Mouse (Mus musculus): Measurements from ENCODE around the gene Rfx3. TPM values are rescaled to one million over a fixed set of nuclear protein-coding genes. Genes with fewer than 3 reads are reported as not detected.

The Rfx3 gene
- total and polyA plus RNA-seq, 3 experiments, result 0.76 to 1.4 (median 1.2) TPM

- Histone ChIP-seq H3K79me2 (replicated peaks; ENCODE audit: control insufficient read depth, extremely low read depth, insufficient read depth, poor library complexity, severe bottlenecking) (no peaks in the 10 kb centered on the region), H3K4me2 (ENCODE audit: insufficient read depth, low read depth, poor library complexity, severe bottlenecking) (no peak overlapping the region), H3K4me3 (replicated peaks in 1 of 3; ENCODE audit: low read depth in 2 of 3, low read length in 2 of 3, poor library complexity in 1 of 3) (no peak overlapping the region), H3K27me3 (replicated peaks) (no peaks in the 10 kb centered on the region), H3K9me3 (replicated peaks; ENCODE audit: low read length) (no peaks in the 10 kb centered on the region), H3K4me1 (ENCODE audit: control insufficient read depth in 1 of 2, insufficient read depth in 2 of 2) (no peaks in the 10 kb centered on the region; a peak in 1 of 4 replicates), H3K9ac (ENCODE audit: insufficient read depth, low read depth) (no peak overlapping the region), H3K27ac (ENCODE audit: insufficient read depth, low read depth) (no peak overlapping the region), H3K36me3 (replicated peaks in 1 of 2; ENCODE audit: control insufficient read depth in 1 of 2, insufficient read depth in 1 of 2, low read length in 1 of 2) (no peaks in the 10 kb centered on the region)
- TF ChIP-seq ELF1 (IDR thresholded peaks at IDR 0.05; ENCODE audit: low read depth, low read length), result no peak
- TF ChIP-seq CHD1 (IDR thresholded peaks at IDR 0.05; ENCODE audit: low read depth, low read length), result no peak
- TF ChIP-seq MYC (IDR thresholded peaks at IDR 0.05; ENCODE audit: low read depth, low read length), result no peak
- no peak for TF ChIP-seq PAX5 (IDR thresholded peaks at IDR 0.05; ENCODE audit: low read length)
- TF ChIP-seq CHD2 (IDR thresholded peaks at IDR 0.05; ENCODE audit: low read length), result no peak
- no peak for TF ChIP-seq MEF2A (IDR thresholded peaks at IDR 0.05; ENCODE audit: borderline replicate concordance, low read depth, low read length)
- TF ChIP-seq TCF12 (IDR thresholded peaks at IDR 0.05; ENCODE audit: low read depth, low read length), result no peak
- TF ChIP-seq ETS1 (conservative IDR thresholded peaks at IDR 0.05; ENCODE audit: low read depth, low read length), result no peak
- TF ChIP-seq POLR2A (IDR thresholded peaks at IDR 0.05; ENCODE audit: low read depth, low read length), result no peak
- in situ Hi-C loops (cut with MboI; ENCODE audit: low pct_ligation_motif_present, low pct_unique_long_range_greater_than_20kb, low sequenced_read_pairs) (no loop called here), dilution Hi-C loops (cut with MboI; ENCODE audit: extremely low pct_ligation_motif_present, extremely low pct_unique_long_range_greater_than_20kb, low sequenced_read_pairs) (no loop called here)
- DNase-seq (ENCODE audit: extremely low read depth), result no peak
Observed at GRCm38 (mm10) chr19:27992800-27993199, 18.2 kb downstream of the Rfx3 start.

DNA sequence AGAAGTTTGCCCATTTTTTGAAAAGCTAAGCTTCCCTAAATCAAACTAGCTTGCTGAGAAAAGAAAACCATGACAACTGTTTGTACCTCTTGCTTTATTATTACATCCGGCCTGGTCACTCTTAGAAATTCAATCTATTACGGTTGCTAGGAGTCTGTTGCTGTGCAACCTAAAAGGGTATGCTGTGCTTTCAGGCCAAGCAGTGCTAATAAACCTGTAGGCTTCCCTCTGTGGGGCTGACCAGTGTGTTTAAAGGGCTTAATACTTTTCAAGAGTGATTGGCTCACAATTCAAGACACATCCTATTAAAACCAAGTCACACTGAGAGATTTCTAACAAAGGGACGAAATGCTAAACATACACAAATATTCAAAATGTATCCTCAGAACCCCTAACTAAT is 22.2 kb downstream of the Rfx3 start:
- Histone ChIP-seq H3K4me2 (ENCODE audit: insufficient read depth, low read depth, poor library complexity, severe bottlenecking) (no peak overlapping the region), H3K9ac (ENCODE audit: insufficient read depth, low read depth) (no peak overlapping the region), H3K9me3 (replicated peaks; ENCODE audit: low read length) (no peaks in the 10 kb centered on the region), H3K27me3 (replicated peaks) (no peaks in the 10 kb centered on the region), H3K27ac (ENCODE audit: insufficient read depth, low read depth) (no peak overlapping the region), H3K36me3 (replicated peaks in 1 of 2; ENCODE audit: control insufficient read depth in 1 of 2, insufficient read depth in 1 of 2, low read length in 1 of 2) (no peaks in the 10 kb centered on the region), H3K79me2 (replicated peaks; ENCODE audit: control insufficient read depth, extremely low read depth, insufficient read depth, poor library complexity, severe bottlenecking) (no peaks in the 10 kb centered on the region), H3K4me1 (ENCODE audit: control insufficient read depth in 1 of 2, insufficient read depth in 2 of 2) (no peaks in the 10 kb centered on the region; a peak in 1 of 4 replicates), H3K4me3 (replicated peaks in 1 of 3; ENCODE audit: low read depth in 2 of 3, low read length in 2 of 3, poor library complexity in 1 of 3) (no peak overlapping the region)
- dilution Hi-C loops (cut with MboI; ENCODE audit: extremely low pct_ligation_motif_present, extremely low pct_unique_long_range_greater_than_20kb, low sequenced_read_pairs), result no loop called here
- in situ Hi-C loops (cut with MboI; ENCODE audit: low pct_ligation_motif_present, low pct_unique_long_range_greater_than_20kb, low sequenced_read_pairs), result no loop called here
- TF ChIP-seq PAX5 (IDR thresholded peaks at IDR 0.05; ENCODE audit: low read length) (no peak), KAT2A (IDR thresholded peaks at IDR 0.05; ENCODE audit: insufficient replicate concordance, low read length) (no peak), UBTF (IDR thresholded peaks at IDR 0.05; ENCODE audit: low read depth, low read length) (no peak), GABPA (IDR thresholded peaks at IDR 0.05; ENCODE audit: insufficient replicate concordance, low read depth, low read length) (no peak), RCOR1 (conservative IDR thresholded peaks at IDR 0.05; ENCODE audit: low read depth, low read length) (no peak), E2F4 (IDR thresholded peaks at IDR 0.05; ENCODE audit: insufficient replicate concordance, low read depth, low read length) (no peak), TBP (conservative IDR thresholded peaks at IDR 0.05; ENCODE audit: low read depth, low read length) (no peak)
- no peak for DNase-seq (ENCODE audit: extremely low read depth)

Measured in CH12.LX (cell line).